Mouse (Mus musculus): Measurements from ENCODE around the gene Gm17631. TPM values are rescaled to one million over a fixed set of nuclear protein-coding genes. Genes with fewer than 3 reads are reported as not detected.
"Not testable (repeated sequence)": the region's sequence is repeated elsewhere in the genome, so short reads cannot be mapped to it uniquely, and the experiment has no call there.

Gene Gm17631
- not detected in 2 replicates for total RNA-seq (2017)

DNA sequence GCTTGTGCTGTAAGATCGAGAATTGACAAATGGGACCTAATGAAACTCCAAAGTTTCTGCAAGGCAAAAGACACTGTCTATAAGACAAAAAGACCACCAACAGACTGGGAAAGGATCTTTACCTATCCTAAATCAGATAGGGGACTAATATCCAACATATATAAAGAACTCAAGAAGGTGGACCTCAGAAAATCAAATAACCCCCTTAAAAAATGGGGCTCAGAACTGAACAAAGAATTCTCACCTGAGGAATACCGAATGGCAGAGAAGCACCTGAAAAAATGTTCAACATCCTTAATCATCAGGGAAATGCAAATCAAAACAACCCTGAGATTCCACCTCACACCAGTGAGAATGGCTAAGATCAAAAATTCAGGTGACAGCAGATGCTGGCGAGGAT, at the start of gene Gm17631:
Gene Gm17631 (plus strand): TSS at position 301 of the 400 bp plus-strand sequence.
- ATAC-seq (replicated peaks in 1 of 2; ENCODE audit: insufficient read depth in 1 of 2, low FRiP score in 2 of 2, low TSS enrichment in 1 of 2, low read depth in 1 of 2, poor library complexity in 2 of 2, severe bottlenecking in 2 of 2): not testable (repeated sequence)

DNA sequence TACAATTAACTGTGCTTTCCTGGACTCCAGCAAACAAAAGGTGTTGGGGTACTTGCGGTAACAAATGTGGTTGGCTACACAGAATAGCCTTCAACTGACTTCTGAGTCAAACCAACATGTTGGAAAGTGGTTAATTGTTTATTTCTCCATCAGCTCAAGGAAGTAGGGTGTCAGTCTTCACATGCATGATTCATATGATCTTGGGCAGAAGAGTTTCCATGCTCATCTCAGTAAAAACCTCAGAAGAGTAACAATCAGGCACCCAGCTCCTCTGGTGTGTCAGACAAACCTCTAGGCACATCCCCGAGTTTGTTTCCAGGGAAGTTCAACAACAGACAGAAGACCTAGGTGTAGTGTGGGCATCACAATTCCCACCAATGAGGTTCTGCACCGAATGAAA, 44.7 kb upstream of the Gm17631 start:
- ATAC-seq (replicated peaks in 1 of 2; ENCODE audit: insufficient read depth in 1 of 2, low FRiP score in 2 of 2, low TSS enrichment in 1 of 2, low read depth in 1 of 2, poor library complexity in 2 of 2, severe bottlenecking in 2 of 2): no peak

DNA sequence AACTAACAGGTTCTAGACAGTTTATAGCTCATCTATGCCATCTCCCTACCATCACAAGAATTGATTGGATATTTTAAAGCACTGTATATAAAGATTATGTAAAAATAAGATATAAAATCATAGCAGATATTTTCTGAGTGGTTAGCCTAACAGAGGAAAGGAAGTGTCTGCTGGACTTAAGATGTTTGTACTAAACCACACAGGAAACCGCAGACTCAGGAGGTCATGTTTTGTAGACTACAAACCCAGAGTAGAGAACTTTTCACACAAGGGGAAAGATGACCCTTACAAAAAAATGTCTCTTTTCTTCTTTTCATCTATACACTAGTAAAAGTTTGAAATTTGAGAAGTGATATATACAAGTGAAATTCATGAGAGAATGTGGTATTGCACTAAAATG, 38.4 kb upstream of the Gm17631 start:
- ATAC-seq (replicated peaks in 1 of 2; ENCODE audit: insufficient read depth in 1 of 2, low FRiP score in 2 of 2, low TSS enrichment in 1 of 2, low read depth in 1 of 2, poor library complexity in 2 of 2, severe bottlenecking in 2 of 2): peak; percentile 86 to 87

DNA sequence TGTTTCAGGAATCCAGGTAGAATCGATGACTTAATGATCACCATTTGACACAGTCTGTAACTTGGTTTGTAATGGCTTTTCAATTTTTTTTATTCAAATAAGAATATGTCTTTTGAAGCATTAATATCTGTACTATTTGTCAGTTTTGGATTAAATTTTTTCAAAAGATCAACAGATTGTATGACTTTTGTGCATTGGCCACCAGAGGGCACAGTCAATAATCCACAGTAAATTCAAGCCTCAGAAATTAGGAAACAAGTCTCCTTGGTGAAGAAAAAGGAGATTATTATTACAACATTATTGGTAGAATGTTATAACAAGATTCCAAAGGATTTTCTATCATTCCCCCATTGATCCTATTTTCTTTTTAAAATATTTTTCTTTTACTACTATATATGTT, 36.9 kb upstream of the Gm17631 start:
- ATAC-seq (replicated peaks in 1 of 2; ENCODE audit: insufficient read depth in 1 of 2, low FRiP score in 2 of 2, low TSS enrichment in 1 of 2, low read depth in 1 of 2, poor library complexity in 2 of 2, severe bottlenecking in 2 of 2): no peak

DNA sequence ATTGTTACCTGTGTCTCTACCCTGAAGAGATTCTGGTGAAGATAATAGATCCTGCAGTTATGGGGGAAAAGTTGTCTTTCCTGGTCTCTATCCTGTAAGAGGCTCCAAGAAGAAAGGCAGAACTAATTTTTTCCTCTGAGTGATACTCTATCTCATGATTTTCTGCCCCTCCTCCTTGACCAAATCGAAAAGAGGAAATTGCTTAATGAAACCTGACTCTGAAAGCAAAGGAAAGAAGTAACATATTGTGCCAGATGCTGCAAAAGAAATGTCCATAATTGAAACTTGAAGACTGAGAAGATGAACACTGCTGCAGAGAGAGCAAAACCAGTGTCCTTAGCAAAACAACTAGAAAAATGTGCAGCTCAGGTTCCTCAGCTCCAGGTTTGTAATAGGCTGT, 14.1 kb downstream of the Gm17631 start, which contains the start of gene Klra17:
Gene Klra17 (minus strand): TSS at position 124 of the 400 bp plus-strand sequence.
- peak; percentile 62 to 74; a peak in 3 of 4 replicates for ATAC-seq (replicated peaks in 1 of 2; ENCODE audit: insufficient read depth in 1 of 2, low FRiP score in 2 of 2, low TSS enrichment in 1 of 2, low read depth in 1 of 2, poor library complexity in 2 of 2, severe bottlenecking in 2 of 2)

DNA sequence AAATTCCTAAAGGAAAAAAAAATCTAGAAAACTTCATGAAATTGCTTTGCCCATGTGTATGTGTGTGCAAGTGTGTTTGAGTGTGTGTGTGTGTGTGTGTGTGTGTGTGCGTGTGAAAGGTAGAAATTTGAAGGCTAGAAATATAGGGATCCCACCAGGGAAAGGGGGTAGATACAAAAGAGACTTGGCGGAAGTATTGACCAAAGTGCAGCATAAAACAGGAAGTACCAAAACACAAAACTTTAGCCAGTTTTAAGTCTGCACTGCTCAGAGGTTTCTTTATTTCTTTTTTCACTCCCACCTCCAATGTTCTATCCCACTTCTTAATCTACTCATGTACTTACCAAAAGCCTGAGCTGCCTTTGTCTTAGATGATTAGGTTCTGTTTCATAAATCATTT, 20.1 kb downstream of the Gm17631 start:
- peak in 1 of 2 experiments; percentile 56; a peak in 1 of 4 replicates for ATAC-seq (replicated peaks in 1 of 2; ENCODE audit: insufficient read depth in 1 of 2, low FRiP score in 2 of 2, low TSS enrichment in 1 of 2, low read depth in 1 of 2, poor library complexity in 2 of 2, severe bottlenecking in 2 of 2)

Other genes starting within 250 kb of the Gm17631 start
- 5.2 and 7.7 TPM in 2 replicates for gene Klrk1, start 238.8 kb upstream of the Gm17631 start, total RNA-seq (2017)
- gene Klrc3, start 219.3 kb upstream of the Gm17631 start, total RNA-seq (2017): not detected in 2 replicates
- gene Klrc2, start 202.0 kb upstream of the Gm17631 start, total RNA-seq (2017): 0.40 and 1.2 TPM in 2 replicates
- 1.0 and 3.1 TPM in 2 replicates for gene Klrc1, start 183.7 kb upstream of the Gm17631 start, total RNA-seq (2017)
- not detected in 2 replicates for gene Klri1, start 145.5 kb upstream of the Gm17631 start, total RNA-seq (2017)
- gene Klri2, start 122.2 kb upstream of the Gm17631 start, total RNA-seq (2017): 0.15 and 0.38 TPM in 2 replicates
- gene Gm156, start 78.4 kb upstream of the Gm17631 start, total RNA-seq (2017): not detected in 2 replicates
- 5.0 TPM in 1 of 2 replicates, not detected in the other for gene Klra17, start 14.0 kb downstream of the Gm17631 start, total RNA-seq (2017)
- 2.1 TPM in 1 of 2 replicates, not detected in the other for gene Klra5, start 55.0 kb downstream of the Gm17631 start, total RNA-seq (2017)
- gene Klra6, start 164.3 kb downstream of the Gm17631 start, total RNA-seq (2017): not detected in 2 replicates
- not detected in 2 replicates for gene Klra4, start 204.6 kb downstream of the Gm17631 start, total RNA-seq (2017)